ENCODE assay signal across 19 mouse cellular contexts in the genomic region with DNA sequence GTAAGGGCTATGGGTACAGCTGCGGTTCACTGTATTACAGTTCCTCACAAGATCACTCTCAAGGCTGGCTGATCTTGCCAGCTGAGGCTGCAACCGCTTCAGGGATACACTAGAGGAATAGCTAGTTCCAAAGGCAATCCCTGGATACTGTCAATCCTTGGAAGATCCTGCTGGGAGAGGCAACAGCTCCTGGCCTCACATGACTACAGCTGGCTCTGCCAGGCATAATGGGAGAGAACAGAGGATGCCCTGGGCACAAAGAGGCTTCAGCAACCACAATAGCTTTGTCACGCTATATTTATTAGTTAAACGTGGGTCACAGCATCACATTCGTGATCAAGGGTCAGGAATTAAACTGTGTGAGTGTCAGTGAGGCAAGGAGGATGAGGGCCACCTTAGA.
A peak's percentile ranks its signal among the peaks of the same experiment; 100 is the strongest.
DNase-seq lines count a peak whose midpoint lies in the region; ATAC-seq and TF ChIP-seq lines count a peak whose summit lies in the region.
"Had no signal": no experiment of that assay in that cellular context is flagged by ENCODE, and none has a peak within 500 bp of the region (broad histone marks: within the 10 kb centered on the region; RNA-seq: fewer than 3 reads in every experiment).

No protein-coding gene starts in this region.

- no peaks in the 10 kb centered on the region for H3K9me3 ChIP-seq in hindbrain, embryonic 15.5 days
- H3K9me3 ChIP-seq in hindbrain, embryonic 16.5 days (ENCODE audit: control insufficient read depth, low read length) = no peaks in the 10 kb centered on the region
- H3K9me3 ChIP-seq in midbrain, embryonic 15.5 days = no peaks in the 10 kb centered on the region
- H3K9me3 ChIP-seq: forebrain, embryonic 15.5 days; midbrain, embryonic 12.5 days had no signal

- TF ChIP-seq CTCF in brain, embryonic 14.5 days (IDR thresholded peaks at IDR 0.05; ENCODE audit: borderline replicate concordance, extremely low read depth, insufficient read depth, insufficient read length) = no peak

- H3K9ac ChIP-seq in hindbrain, embryonic 15.5 days = no peak overlapping the region
- no peak overlapping the region for H3K9ac ChIP-seq in hindbrain, embryonic 16.5 days (ENCODE audit: low read depth, low read length)
- H3K9ac ChIP-seq in midbrain, embryonic 15.5 days = no peak overlapping the region
- H3K9ac ChIP-seq: forebrain, embryonic 15.5 days; midbrain, embryonic 12.5 days had no signal

- H3K27me3 ChIP-seq in hindbrain, embryonic 15.5 days = no peaks in the 10 kb centered on the region
- H3K27me3 ChIP-seq in hindbrain, embryonic 16.5 days (replicated peaks; ENCODE audit: control insufficient read depth, insufficient read depth, low read length) = no peaks in the 10 kb centered on the region
- no peaks in the 10 kb centered on the region for H3K27me3 ChIP-seq in midbrain, embryonic 15.5 days (replicated peaks)
- H3K27me3 ChIP-seq: forebrain, embryonic 15.5 days; midbrain, embryonic 12.5 days had no signal

- H3K4me1 ChIP-seq in hindbrain, embryonic 15.5 days (replicated peaks) = peaks cover 3% of the 10 kb centered on the region; the same call in 1 of the 2 replicates
- no peaks in the 10 kb centered on the region; the same call in 1 of the 2 replicates for H3K4me1 ChIP-seq in hindbrain, embryonic 16.5 days (ENCODE audit: control insufficient read depth, insufficient read depth, low read depth, low read length)
- H3K4me1 ChIP-seq in midbrain, embryonic 15.5 days = peaks cover 4% of the 10 kb centered on the region
- H3K4me1 ChIP-seq: forebrain, embryonic 15.5 days; midbrain, embryonic 12.5 days had no signal

- H3K36me3 ChIP-seq in hindbrain, embryonic 15.5 days = no peaks in the 10 kb centered on the region
- H3K36me3 ChIP-seq in hindbrain, embryonic 16.5 days (ENCODE audit: control insufficient read depth, insufficient read depth, low read length) = no peaks in the 10 kb centered on the region
- no peaks in the 10 kb centered on the region for H3K36me3 ChIP-seq in midbrain, embryonic 15.5 days (replicated peaks)
- H3K36me3 ChIP-seq: forebrain, embryonic 15.5 days; G1E; midbrain, embryonic 12.5 days had no signal

- no peak for DNase-seq in cerebellum, adult 11 months
- peak; percentile 25 for DNase-seq in brain, embryonic 14.5 days (ENCODE audit: low read depth)
- DNase-seq in ovary, postnatal 10 days (ENCODE audit: low spot score) = no peak
- DNase-seq: adrenal gland, postnatal 36 days; cerebellum, postnatal 14 days; kidney, postnatal 14 days; lung, adult 2 months; lung, postnatal 36 days; right cerebral cortex, postnatal 14 days had no signal

- TF ChIP-seq POLR2A in brain, embryonic 14.5 days (IDR thresholded peaks at IDR 0.05; ENCODE audit: borderline replicate concordance, extremely low read depth, insufficient read depth, insufficient read length, poor library complexity, severe bottlenecking) = no peak

- H3K4me2 ChIP-seq in hindbrain, embryonic 15.5 days = no peak overlapping the region
- no peak overlapping the region for H3K4me2 ChIP-seq in hindbrain, embryonic 16.5 days (ENCODE audit: low read length)
- H3K4me2 ChIP-seq in midbrain, embryonic 15.5 days = no peak overlapping the region
- H3K4me2 ChIP-seq: forebrain, embryonic 15.5 days; liver, embryonic 11.5 days; midbrain, embryonic 12.5 days had no signal

- no peak overlapping the region for H3K27ac ChIP-seq in hindbrain, embryonic 15.5 days (replicated peaks)
- no peak overlapping the region for H3K27ac ChIP-seq in hindbrain, embryonic 16.5 days (ENCODE audit: low read depth, low read length)
- H3K27ac ChIP-seq in midbrain, embryonic 15.5 days = no peak overlapping the region
- H3K27ac ChIP-seq: forebrain, embryonic 15.5 days; midbrain, embryonic 12.5 days had no signal

- peak; percentile 26; the same call in 1 of the 2 replicates for ATAC-seq in cerebellum, adult (ENCODE audit: insufficient number of reproducible peaks, low FRiP score, low TSS enrichment)
- 0 out of 2 replicates have a peak, but pooled peaks have one; percentile 54 for ATAC-seq in hindbrain, embryonic 15.5 days (ENCODE audit: low FRiP score, low read depth)
- no peak for ATAC-seq in hindbrain, embryonic 16.5 days
- ATAC-seq in midbrain, embryonic 15.5 days (replicated peaks) = 0 out of 2 replicates have a peak, but pooled peaks have one; percentile 48
- ATAC-seq in inflammation-experienced regulatory T-cells, adult 6 months = no peak
- ATAC-seq: CD4-positive, CD25-positive, alpha-beta regulatory T cell, adult 4 months; forebrain, embryonic 15.5 days had no signal

- no peak overlapping the region for H3K4me3 ChIP-seq in hindbrain, embryonic 15.5 days
- no peak overlapping the region for H3K4me3 ChIP-seq in hindbrain, embryonic 16.5 days (ENCODE audit: low read length)
- H3K4me3 ChIP-seq in midbrain, embryonic 15.5 days = no peak overlapping the region
- H3K4me3 ChIP-seq: forebrain, embryonic 15.5 days; midbrain, embryonic 12.5 days had no signal

- 37% methylated on average over 5 of the region's 5 CpGs for WGBS in hindbrain, embryonic 15.5 days
- 29% methylated on average over 5 of the region's 5 CpGs for WGBS in hindbrain, embryonic 16.5 days
- WGBS in midbrain, embryonic 15.5 days = 43% methylated on average over 5 of the region's 5 CpGs

Comparison
In these comparisons a context has a peak if more than half of its experiments do, and no peak if none do; other contexts are left out.
1. ATAC-seq: peak in cerebellum, adult (single experiment), hindbrain, embryonic 15.5 days (single experiment) and midbrain, embryonic 15.5 days (single experiment); none in hindbrain, embryonic 16.5 days (single experiment) and inflammation-experienced regulatory T-cells, adult 6 months (single experiment).